Mouse (Mus musculus) midbrain, postnatal 0 days (tissue): ENCODE measurements around the gene Arhgef6. TPM values are rescaled to one million over a fixed set of nuclear protein-coding genes. Genes with fewer than 3 reads are reported as not detected.

Experiments
- ATAC-seq: fragments of 200-750 bp; cut with Nextera tagmentation; 2 replicates; pipeline ENCODE4 v1.8.0; 2017; ENCODE audit warnings: moderate number of reproducible peaks, mild to moderate bottlenecking, moderate TSS enrichment, moderate library complexity; ENCODE audit not compliant: low FRiP score
- DNase-seq: peaks from one replicate; pipeline ENCODE4 v3.0.0-alpha.2; 2015; ENCODE audit warnings: low spot score
- H3K27ac ChIP-seq: fragments of 300-500 bp; sonication (generic); 2 replicates; pipeline ENCODE4 v1.5.1; 2014; ENCODE audit warnings: low read depth, mild to moderate bottlenecking, low read length, mixed read lengths
- H3K27me3 ChIP-seq: fragments of 300-500 bp; sonication (generic); 2 replicates; pipeline ENCODE4 v1.6.1; 2014; ENCODE audit warnings: low read length, control low read depth, mixed read lengths; ENCODE audit not compliant: insufficient read depth
- H3K36me3 ChIP-seq: fragments of 300-500 bp; sonication (generic); 2 replicates; pipeline ENCODE4 v1.6.1; 2014; ENCODE audit warnings: low read length, control low read depth, mixed read lengths; ENCODE audit not compliant: insufficient read depth
- H3K4me1 ChIP-seq: fragments of 300-500 bp; sonication (generic); 2 replicates; pipeline ENCODE4 v1.6.1; 2014; ENCODE audit warnings: mild to moderate bottlenecking, control low read depth, antibody characterized with exemption, low read length, mixed read lengths; ENCODE audit not compliant: insufficient read depth
- H3K4me2 ChIP-seq: fragments of 300-500 bp; sonication (generic); 2 replicates; pipeline ENCODE4 v1.6.1; 2014; ENCODE audit warnings: low read depth, mild to moderate bottlenecking, low read length, mixed read lengths; ENCODE audit not compliant: poor library complexity, severe bottlenecking
- H3K4me3 ChIP-seq: fragments of 300-500 bp; sonication (generic); 2 replicates; pipeline ENCODE4 v1.5.1; 2014; ENCODE audit warnings: low read depth, mild to moderate bottlenecking, low read length, moderate library complexity
- H3K9ac ChIP-seq: fragments of 300-500 bp; sonication (generic); replicated peaks from 2 replicates; pipeline ENCODE4 v1.6.1; 2014; ENCODE audit warnings: mild to moderate bottlenecking, low read length, moderate library complexity, mixed read lengths; ENCODE audit not compliant: poor library complexity, severe bottlenecking
- H3K9me3 ChIP-seq: fragments of 300-500 bp; sonication (generic); 2 replicates; pipeline ENCODE4 v1.6.1; 2016; ENCODE audit warnings: low read length, control low read depth
- CTCF ChIP-seq: IDR thresholded peaks from 2 replicates; pipeline ENCODE4 v1.5.1; 2016; ENCODE audit warnings: antibody characterized with exemption, mild to moderate bottlenecking
- WGBS: fragments of 180-500 bp; shearing (Covaris S2); extraction: QIAGEN DNeasy Blood & Tissue Kit; methylation state at CpG from one replicate; pipeline ENCODE4 v1.1.7; 2014; 5-methylcytosine and 5-hydroxymethylcytosine counted together
- polyA plus RNA-seq: library from polyadenylated mRNA; unstranded; fragments of >200 nt; fragmentation: Nextera tagmentation; extraction: Ambion mirVana; gene quantifications from 2 replicates; pipeline ENCODE4 v1.2.1, GENCODE M21; 2015
- total RNA-seq: library from RNA; depleted of rRNA; stranded (reverse); fragments of >200 nt; gene quantifications from 2 replicates; pipeline ENCODE4 v1.2.3, GENCODE M21; 2014

Gene Arhgef6
- total and polyA plus RNA-seq, 2 experiments from 2014 or later: 5.0 to 8.9 TPM

DNA sequence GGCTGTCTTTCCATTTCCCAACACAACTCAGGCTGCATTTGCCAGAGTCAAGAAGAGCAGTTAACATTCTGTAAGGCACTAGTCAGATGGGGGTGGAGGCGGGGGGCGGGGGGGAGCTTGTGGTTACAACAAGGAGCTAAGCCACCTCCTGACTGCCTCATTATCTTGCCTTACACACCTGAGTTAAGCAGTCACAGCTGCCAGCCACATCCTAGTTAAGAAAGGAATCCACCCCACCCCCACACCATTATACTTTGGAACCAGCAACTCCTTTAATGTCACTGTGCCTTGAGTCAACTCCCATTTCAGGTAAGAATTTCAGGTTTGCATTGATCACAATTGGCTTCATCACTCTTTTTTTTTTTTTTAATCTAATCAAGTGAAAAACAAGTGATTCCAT, 28.5 kb downstream of the Arhgef6 start:
- H3K4me2 ChIP-seq: no peak overlapping the region
- no peak for TF ChIP-seq CTCF
- no peak overlapping the region for H3K9ac ChIP-seq
- 71% methylated on average over 2 of the region's 2 CpGs for WGBS
- H3K4me3 ChIP-seq: no peak overlapping the region
- no peaks in the 10 kb centered on the region for H3K27me3 ChIP-seq
- ATAC-seq (no peak), DNase-seq (no peak)
- no peak overlapping the region for H3K27ac ChIP-seq
- no peaks in the 10 kb centered on the region for H3K4me1 ChIP-seq
- H3K9me3 ChIP-seq: no peaks in the 10 kb centered on the region
- no peaks in the 10 kb centered on the region for H3K36me3 ChIP-seq

DNA sequence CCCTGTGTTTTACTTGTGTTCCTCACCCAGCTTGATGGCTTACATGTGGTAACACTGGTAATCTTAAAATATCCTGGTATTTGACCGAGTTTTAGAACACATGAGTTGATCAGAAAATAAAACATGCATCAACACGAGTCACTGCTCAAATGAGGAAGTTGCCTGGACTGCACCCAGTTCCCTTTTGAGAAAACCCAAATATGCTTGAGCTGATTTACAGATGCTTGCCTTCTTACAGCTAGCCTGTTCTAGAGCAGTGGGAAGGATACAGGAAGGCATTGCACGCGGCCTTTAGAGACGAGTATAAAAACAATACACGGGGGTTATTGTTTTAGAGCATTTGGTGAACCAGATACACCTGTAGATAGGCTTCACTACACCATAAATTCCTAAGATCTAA, 31.8 kb downstream of the Arhgef6 start:
- DNase-seq: no peak
- H3K4me1 ChIP-seq: no peaks in the 10 kb centered on the region
- no peaks in the 10 kb centered on the region for H3K36me3 ChIP-seq
- no peak overlapping the region for H3K4me3 ChIP-seq
- H3K27ac ChIP-seq: no peak overlapping the region
- H3K9me3 ChIP-seq: no peaks in the 10 kb centered on the region
- no peak overlapping the region for H3K4me2 ChIP-seq
- no peak for TF ChIP-seq CTCF
- WGBS: 83% methylated on average over 6 of the region's 6 CpGs
- ATAC-seq: no peak
- no peak overlapping the region for H3K9ac ChIP-seq
- no peaks in the 10 kb centered on the region for H3K27me3 ChIP-seq

DNA sequence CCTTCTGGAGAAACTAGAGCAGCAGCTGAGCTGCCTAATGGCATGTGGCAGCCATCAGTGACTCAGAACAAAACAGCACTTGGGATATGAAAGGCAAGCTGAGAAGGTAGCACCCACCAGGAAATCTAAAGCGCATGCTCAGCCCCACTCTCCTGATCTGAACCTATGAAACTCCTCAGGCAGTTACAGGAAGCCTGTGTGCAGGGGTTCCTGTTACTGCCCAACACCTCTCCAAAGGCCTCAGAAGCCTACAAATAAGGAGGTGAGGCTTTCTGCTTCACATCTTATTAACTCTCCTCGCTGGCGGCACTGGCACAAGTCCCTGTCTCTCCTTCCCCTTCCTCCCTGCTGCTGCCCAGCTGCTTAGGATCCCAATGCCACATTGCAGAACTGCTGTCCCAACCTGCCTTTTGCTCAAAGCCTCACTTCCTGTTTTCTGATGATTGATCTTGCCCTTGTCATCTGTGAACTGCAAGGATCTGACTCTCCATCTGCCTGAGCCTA, 33.7 kb downstream of the Arhgef6 start:
- 74% methylated on average over 3 of the region's 3 CpGs for WGBS
- Histone ChIP-seq H3K4me1 (no peaks in the 10 kb centered on the region), H3K27me3 (no peaks in the 10 kb centered on the region), H3K27ac (no peak overlapping the region), H3K4me2 (no peak overlapping the region), H3K9ac (no peak overlapping the region), H3K36me3 (no peaks in the 10 kb centered on the region), H3K4me3 (no peak overlapping the region), H3K9me3 (no peaks in the 10 kb centered on the region)
- DNase-seq: no peak
- TF ChIP-seq CTCF: no peak
- ATAC-seq: no peak

DNA sequence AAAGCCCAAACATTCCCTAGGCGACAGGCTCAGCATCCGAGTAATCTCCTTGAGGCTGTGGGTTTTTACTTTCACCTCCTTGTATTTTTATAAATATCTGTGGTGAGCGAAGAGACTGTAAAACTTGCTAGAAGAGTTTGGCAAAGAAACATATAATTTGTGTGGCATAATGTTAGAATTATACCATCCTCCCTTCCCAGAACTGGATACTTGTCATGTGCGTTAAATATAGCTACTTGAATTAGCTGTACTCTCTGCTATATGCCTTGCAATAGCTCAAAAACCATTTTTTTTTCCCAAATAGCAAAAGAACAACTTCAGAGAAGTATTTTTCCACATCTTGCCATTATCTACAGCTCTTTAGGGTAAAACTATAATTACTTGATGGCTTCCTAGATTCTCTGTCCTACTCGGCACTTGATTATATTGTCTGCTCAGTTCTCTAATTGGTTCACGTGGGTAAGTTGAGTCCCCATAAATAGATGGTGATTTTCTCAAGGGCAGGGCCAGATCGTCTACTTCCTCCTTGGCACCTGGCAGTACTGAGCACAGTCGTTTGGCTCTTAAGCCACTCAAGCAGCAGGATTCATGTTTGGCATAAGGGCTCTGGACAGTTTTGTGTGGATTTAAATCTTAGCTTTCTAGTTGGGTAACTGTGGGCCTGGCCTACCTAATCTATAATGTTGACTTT, 35.2 kb downstream of the Arhgef6 start:
- Histone ChIP-seq H3K36me3 (no peaks in the 10 kb centered on the region), H3K9me3 (no peaks in the 10 kb centered on the region), H3K4me2 (no peak overlapping the region), H3K27me3 (no peaks in the 10 kb centered on the region), H3K4me3 (no peak overlapping the region), H3K4me1 (no peaks in the 10 kb centered on the region), H3K9ac (no peak overlapping the region), H3K27ac (no peak overlapping the region)
- ATAC-seq (no peak), DNase-seq (no peak)
- TF ChIP-seq CTCF: no peak
- WGBS: 67% methylated on average over 8 of the region's 8 CpGs

DNA sequence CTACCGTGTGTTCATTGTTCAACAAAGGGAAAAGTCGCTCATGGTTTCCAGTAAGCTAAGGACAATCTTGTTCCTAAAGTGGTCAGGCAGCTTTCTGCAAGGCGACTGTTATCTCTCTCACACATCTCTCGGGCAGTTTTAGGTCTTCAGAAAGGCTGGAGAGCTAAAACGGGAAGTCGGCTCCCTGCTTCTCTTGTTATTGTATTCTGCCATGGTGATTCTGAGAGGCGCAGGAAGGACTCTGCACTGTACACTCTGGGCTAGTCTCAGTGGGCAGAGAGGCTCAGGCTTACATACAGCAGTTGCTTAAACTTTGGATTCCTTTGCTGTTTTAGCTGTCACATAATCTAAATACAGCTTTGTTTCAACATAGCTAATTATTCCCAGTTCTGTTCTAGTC, 39.6 kb downstream of the Arhgef6 start:
- no peak for ATAC-seq
- 73% methylated on average over 7 of the region's 7 CpGs for WGBS
- no peaks in the 10 kb centered on the region for H3K27me3 ChIP-seq
- TF ChIP-seq CTCF: no peak
- H3K27ac ChIP-seq: no peak overlapping the region
- no peak for DNase-seq
- H3K4me3 ChIP-seq: no peak overlapping the region
- no peaks in the 10 kb centered on the region for H3K9me3 ChIP-seq
- no peak overlapping the region for H3K4me2 ChIP-seq
- no peaks in the 10 kb centered on the region for H3K4me1 ChIP-seq
- H3K9ac ChIP-seq: no peak overlapping the region
- H3K36me3 ChIP-seq: no peaks in the 10 kb centered on the region

DNA sequence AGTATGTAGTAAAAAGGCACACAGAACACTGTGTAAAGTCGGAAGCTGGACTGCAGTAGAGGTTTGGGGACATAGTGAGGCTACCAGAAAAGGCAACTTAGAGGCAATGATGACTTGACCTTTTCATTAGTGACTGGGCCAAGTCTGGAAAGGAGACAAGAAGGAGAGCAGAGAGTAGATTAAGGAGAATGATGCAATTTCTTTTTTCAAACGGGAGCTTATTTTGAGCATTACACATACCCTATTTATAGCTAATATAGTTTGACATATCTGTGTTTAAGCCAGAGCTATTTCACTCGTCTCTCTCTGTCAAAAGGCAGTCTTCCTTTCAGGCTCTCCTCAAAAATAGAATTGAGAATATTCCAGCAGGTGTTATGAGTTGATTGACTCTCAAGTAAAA, 50.1 kb downstream of the Arhgef6 start:
- H3K27me3 ChIP-seq: no peaks in the 10 kb centered on the region
- no peaks in the 10 kb centered on the region for H3K4me1 ChIP-seq
- H3K4me3 ChIP-seq: no peak overlapping the region
- no peak for ATAC-seq
- H3K36me3 ChIP-seq: no peaks in the 10 kb centered on the region
- 77% methylated on average over 3 of the region's 3 CpGs for WGBS
- TF ChIP-seq CTCF: no peak
- no peak overlapping the region for H3K27ac ChIP-seq
- H3K9ac ChIP-seq: no peak overlapping the region
- no peak for DNase-seq
- H3K4me2 ChIP-seq: no peak overlapping the region
- H3K9me3 ChIP-seq: no peaks in the 10 kb centered on the region
